Mouse (Mus musculus) spleen, adult 2 months (tissue): ENCODE results near the gene Pars2. TPM values are rescaled to one million over a fixed set of nuclear protein-coding genes. Genes with fewer than 3 reads are reported as not detected.

Experiments
- DNase-seq, 2 experiments: peaks; one replicate each; pipeline versions ENCODE4 v3.0.0 to v3.0.0-alpha.2; 2012 to 2021; ENCODE audit warnings: low spot score in 2 of 2, low read depth in 1 of 2
- H3K27ac ChIP-seq: fragments of 200-500 bp; 2 replicates; pipeline ENCODE4 v1.5.1; 2012; ENCODE audit warnings: low read length, inconsistent platforms; ENCODE audit not compliant: insufficient read depth
- H3K27me3 ChIP-seq: fragments of 200-500 bp; 2 replicates; pipeline ENCODE4 v1.6.1; 2012; ENCODE audit warnings: mild to moderate bottlenecking, moderate library complexity, low read length, inconsistent platforms; ENCODE audit not compliant: control insufficient read depth, insufficient read depth
- H3K36me3 ChIP-seq: fragments of 200-500 bp; 2 replicates; pipeline ENCODE4 v1.6.1; 2012; ENCODE audit warnings: mild to moderate bottlenecking, low read length, inconsistent platforms; ENCODE audit not compliant: control insufficient read depth, insufficient read depth
- H3K4me1 ChIP-seq: fragments of 200-500 bp; 2 replicates; pipeline ENCODE4 v1.6.1; 2011; ENCODE audit warnings: inconsistent platforms; ENCODE audit not compliant: control insufficient read depth, insufficient read depth, insufficient read length
- H3K4me3 ChIP-seq: fragments of 200-500 bp; 2 replicates; pipeline ENCODE4 v1.5.1; 2011; ENCODE audit warnings: mild to moderate bottlenecking, inconsistent platforms; ENCODE audit not compliant: insufficient read depth, insufficient read length; ENCODE audit errors: extremely low read depth
- CTCF ChIP-seq: fragments of 200-500 bp; IDR thresholded peaks from 2 replicates; pipeline ENCODE4 v1.5.1; 2011; ENCODE audit warnings: mild to moderate bottlenecking, inconsistent platforms; ENCODE audit not compliant: insufficient read depth, insufficient read length, insufficient replicate concordance; ENCODE audit errors: extremely low read depth
- POLR2A ChIP-seq: fragments of 200-500 bp; IDR thresholded peaks from 2 replicates; pipeline ENCODE4 v1.6.1; 2011; ENCODE audit warnings: low read depth, low read length, inconsistent platforms
- WGBS: fragments of 180-500 bp; shearing (Covaris S2); methylation state at CpG from one replicate; pipeline ENCODE4 v1.1.7; 2018; 5-methylcytosine and 5-hydroxymethylcytosine counted together
- polyA plus RNA-seq: library from polyadenylated mRNA; depleted of rRNA; stranded (reverse); fragments of >200 nt; gene quantifications from 2 replicates; pipeline ENCODE4 v1.2.3, GENCODE M21; 2012

The Pars2 gene
- polyA plus RNA-seq, 1 experiment: 7.6 TPM

DNA sequence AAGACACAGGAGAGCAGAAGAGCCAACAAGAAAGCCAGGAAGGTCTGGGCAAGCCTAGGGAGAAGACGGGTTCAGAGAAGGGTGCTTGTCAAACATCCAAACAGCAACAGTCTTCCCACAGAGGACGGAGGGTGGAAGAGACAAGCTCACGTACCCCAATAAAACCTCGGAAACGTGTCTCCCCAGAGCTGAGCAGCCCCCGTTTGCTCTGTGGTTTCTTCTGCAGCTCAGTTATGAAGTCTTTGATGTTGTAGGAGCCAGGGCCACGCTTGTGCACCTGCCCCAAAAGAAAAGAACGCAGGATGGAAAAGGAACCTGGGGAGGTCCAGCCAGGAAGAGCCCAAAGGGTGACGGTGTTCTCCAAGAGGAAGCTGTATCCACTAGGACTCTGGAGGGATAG is 36.0 kb upstream of the Pars2 start:
- Histone ChIP-seq H3K27ac (no peak overlapping the region), H3K36me3 (no peaks in the 10 kb centered on the region), H3K4me1 (no peaks in the 10 kb centered on the region), H3K27me3 (peaks cover 2% of the 10 kb centered on the region; the same call in 1 of the 2 replicates), H3K4me3 (no peak overlapping the region)
- no peak for DNase-seq
- 65% methylated on average over 9 of the region's 9 CpGs for WGBS
- TF ChIP-seq POLR2A (no peak), CTCF (no peak)

DNA sequence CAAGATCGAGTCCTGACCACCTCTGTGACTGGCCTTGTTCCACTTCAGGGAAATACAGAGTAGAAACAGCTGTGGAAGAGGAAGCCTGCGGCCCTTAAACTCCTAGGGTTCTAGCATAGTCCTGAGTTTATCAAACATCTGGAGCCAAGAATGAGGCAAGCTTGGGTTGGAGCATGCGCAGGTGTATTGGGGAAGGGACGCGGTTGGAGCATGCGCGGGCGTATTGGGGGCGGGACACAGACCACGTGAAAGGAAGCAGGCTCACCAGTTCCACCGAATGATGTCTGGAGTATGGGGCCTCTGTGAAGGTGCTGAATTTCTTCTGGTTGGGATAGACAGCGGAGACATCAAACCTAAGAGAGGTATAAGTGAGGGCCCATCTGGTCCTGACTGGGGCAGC is 35.2 kb upstream of the Pars2 start:
- no peak for TF ChIP-seq POLR2A
- TF ChIP-seq CTCF: no peak
- H3K36me3 ChIP-seq: no peaks in the 10 kb centered on the region
- H3K4me1 ChIP-seq: no peaks in the 10 kb centered on the region
- no peak overlapping the region for H3K4me3 ChIP-seq
- no peak overlapping the region for H3K27ac ChIP-seq
- WGBS: 68% methylated on average over 12 of the region's 12 CpGs
- H3K27me3 ChIP-seq: peaks cover 2% of the 10 kb centered on the region; the same call in 1 of the 2 replicates
- no peak for DNase-seq

DNA sequence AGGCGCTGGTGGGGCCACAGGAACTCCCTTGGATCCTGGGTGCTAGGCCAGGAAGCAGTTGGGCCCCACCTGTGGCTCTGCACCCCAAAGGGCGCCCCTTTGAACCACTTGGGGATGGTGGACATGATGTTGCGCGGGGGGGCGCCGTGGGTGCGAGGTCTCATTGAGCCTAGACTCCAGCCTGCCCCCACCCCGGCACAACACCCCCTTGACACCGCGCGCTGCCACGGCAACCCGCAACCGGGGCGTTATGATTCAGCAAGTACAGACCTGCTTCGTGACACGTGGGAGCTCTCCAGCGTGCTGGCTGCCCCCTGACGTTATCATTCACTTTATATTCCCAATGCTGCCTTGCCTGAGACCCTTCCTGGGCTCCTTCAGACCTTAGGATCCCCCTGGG is 33.8 kb upstream of the Pars2 start, which contains the start of gene Lexm:
Lexm (minus strand) TSS at position 186 of the 400 bp plus-strand sequence.
- Histone ChIP-seq H3K4me3 (no peak within 1 kb of the TSS), H3K27ac (no peak within 1 kb of the TSS), H3K4me1 (no peaks in the 10 kb centered on the region), H3K36me3 (no peaks in the 10 kb centered on the region), H3K27me3 (peaks cover 2% of the 10 kb centered on the region; the same call in 1 of the 2 replicates)
- 2% methylated on average over 19 of the region's 19 CpGs for WGBS
- DNase-seq: no peak
- TF ChIP-seq CTCF (no peak), POLR2A (no peak)

DNA sequence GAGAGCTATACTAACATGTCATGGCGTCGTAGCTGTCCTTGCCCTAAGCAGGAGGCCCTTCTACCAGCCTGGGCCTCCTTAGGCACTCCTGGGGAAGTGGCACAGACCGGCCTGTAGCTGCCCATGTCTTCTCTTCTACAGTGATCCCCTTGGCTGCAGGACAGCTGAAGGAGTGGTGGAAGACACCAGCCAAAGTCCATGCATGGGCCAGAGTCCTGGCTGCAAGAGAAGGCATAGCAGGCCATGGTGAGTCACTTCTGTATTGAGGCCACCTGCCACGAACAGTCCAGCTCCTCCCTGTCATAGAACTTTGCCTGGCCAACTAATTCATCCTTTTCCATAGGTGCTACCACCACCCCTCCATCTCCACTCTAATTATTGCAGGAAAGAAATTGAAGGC is 32.0 kb upstream of the Pars2 start:
- no peak for DNase-seq
- H3K4me3 ChIP-seq: no peak overlapping the region
- no peaks in the 10 kb centered on the region; the same call in 1 of the 2 replicates for H3K4me1 ChIP-seq
- H3K36me3 ChIP-seq: no peaks in the 10 kb centered on the region
- H3K27ac ChIP-seq: no peak overlapping the region
- WGBS: 82% methylated on average over 4 of the region's 4 CpGs
- no peak for TF ChIP-seq CTCF
- no peak for TF ChIP-seq POLR2A
- H3K27me3 ChIP-seq: peaks cover 5% of the 10 kb centered on the region; the same call in 1 of the 2 replicates

DNA sequence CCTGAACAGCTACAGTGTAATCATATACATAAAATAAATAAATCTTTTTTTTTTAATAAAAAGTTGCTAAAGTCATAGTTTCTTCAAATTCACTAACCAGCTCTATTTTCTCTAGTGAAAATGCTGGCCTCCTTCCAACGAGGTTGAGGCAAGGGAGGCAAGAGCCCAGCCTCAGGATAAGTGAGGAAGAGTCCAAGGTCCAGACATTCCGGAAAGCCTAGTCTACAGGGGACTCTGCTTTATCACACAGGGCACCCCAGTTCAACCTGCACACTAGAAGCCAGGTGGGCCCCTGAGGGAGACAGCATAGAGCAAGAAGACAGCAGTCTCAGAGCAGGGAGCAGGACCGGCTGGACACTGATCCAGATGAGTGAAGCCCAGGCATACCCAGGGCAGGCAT is 29.4 kb upstream of the Pars2 start:
- TF ChIP-seq CTCF (no peak), POLR2A (no peak)
- 68% methylated on average over 3 of the region's 3 CpGs for WGBS
- Histone ChIP-seq H3K27ac (no peak overlapping the region), H3K4me3 (no peak overlapping the region), H3K36me3 (no peaks in the 10 kb centered on the region), H3K4me1 (no peaks in the 10 kb centered on the region; the same call in 1 of the 2 replicates), H3K27me3 (peaks cover 5% of the 10 kb centered on the region; the same call in 1 of the 2 replicates)
- no peak for DNase-seq

DNA sequence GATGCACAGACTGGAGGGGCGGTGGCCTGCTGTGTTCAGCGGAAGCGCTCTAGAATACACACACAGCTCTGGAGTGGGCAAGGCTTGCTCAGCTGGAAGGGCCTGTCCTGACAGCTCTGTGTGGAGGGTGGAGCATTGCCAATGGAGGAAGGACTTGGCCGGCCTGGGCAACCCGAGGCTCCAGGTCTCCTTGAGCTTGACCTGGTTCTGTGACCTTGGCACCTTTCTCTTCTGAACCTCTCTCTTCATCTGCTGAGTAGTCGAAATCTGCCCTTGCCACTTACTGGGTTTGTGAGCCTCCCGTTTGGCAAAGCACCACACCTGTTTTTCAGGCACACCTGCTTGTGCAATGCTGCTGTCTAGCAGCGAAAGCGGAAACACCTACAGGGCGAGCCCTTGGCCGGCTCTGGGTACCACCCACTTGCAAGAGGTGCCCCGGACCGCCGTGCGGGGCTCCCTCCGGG is 28.8 kb upstream of the Pars2 start, which contains the start of gene Ttc22:
Ttc22 (plus strand) TSS at position 403 of the 464 bp plus-strand sequence.
- no peaks in the 10 kb centered on the region; the same call in 1 of the 2 replicates for H3K4me1 ChIP-seq
- 0 out of 2 replicates have a peak, but pooled peaks cover 3% of the 10 kb centered on the region for H3K27me3 ChIP-seq
- 31% methylated on average over 16 of the region's 16 CpGs for WGBS
- no peaks in the 10 kb centered on the region for H3K36me3 ChIP-seq
- TF ChIP-seq POLR2A (no peak), CTCF (no peak)
- no peak for DNase-seq
- no peak within 1 kb of the TSS for H3K27ac ChIP-seq
- H3K4me3 ChIP-seq: no peak within 1 kb of the TSS

DNA sequence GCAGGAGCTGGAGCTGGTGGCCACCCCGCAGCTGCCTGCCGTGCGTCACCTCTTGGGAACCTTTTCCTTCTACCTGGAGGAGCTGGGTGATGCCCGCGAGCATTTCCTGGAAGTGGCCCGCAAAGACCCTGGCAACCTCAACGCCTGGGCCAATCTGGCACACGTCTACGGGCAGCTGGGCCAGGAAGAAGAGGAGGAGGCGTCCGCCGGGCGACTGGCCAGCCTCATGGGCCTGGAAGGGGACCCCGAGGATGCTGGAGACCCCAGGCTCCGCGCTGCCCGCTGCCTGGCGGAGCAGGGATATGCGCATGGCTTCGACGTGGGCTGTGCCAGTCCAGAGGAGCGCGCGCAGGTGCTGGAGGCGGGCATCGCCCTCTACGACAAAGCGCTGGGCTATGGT is 28.2 kb upstream of the Pars2 start:
- H3K27me3 ChIP-seq: 0 out of 2 replicates have a peak, but pooled peaks cover 3% of the 10 kb centered on the region
- TF ChIP-seq CTCF: no peak
- no peak for TF ChIP-seq POLR2A
- DNase-seq: no peak
- no peaks in the 10 kb centered on the region for H3K36me3 ChIP-seq
- no peak overlapping the region for H3K4me3 ChIP-seq
- no peak overlapping the region for H3K27ac ChIP-seq
- WGBS: 27% methylated on average over 28 of the region's 28 CpGs
- H3K4me1 ChIP-seq: no peaks in the 10 kb centered on the region; the same call in 1 of the 2 replicates
